In genomic region chr8:105258911-105259720, GRCm38 (mm10) we compare ENCODE assay signal across 9 mouse cellular contexts. TPM values are rescaled to one million over a fixed set of nuclear protein-coding genes. Genes with fewer than 3 reads are reported as not detected.
A peak's percentile ranks its signal among the peaks of the same experiment; 100 is the strongest.
DNase-seq lines count a peak whose midpoint lies in the region; ATAC-seq and TF ChIP-seq lines count a peak whose summit lies in the region.
"Had no signal": no experiment of that assay in that cellular context is flagged by ENCODE, and none has a peak within 500 bp of the region (broad histone marks: within the 10 kb centered on the region; RNA-seq: fewer than 3 reads in every experiment).

No protein-coding gene starts in this region.

- H3K27ac ChIP-seq in heart, embryonic 12.5 days (ENCODE audit: poor library complexity, severe bottlenecking): no peak overlapping the region
- H3K27ac ChIP-seq in bone marrow, adult 2 months (ENCODE audit: control insufficient read depth, insufficient read depth, low read depth, low read length, poor library complexity): no peak overlapping the region
- H3K27ac ChIP-seq in forebrain, embryonic 10.5 days: no peak overlapping the region
- no peak overlapping the region for H3K27ac ChIP-seq in limb, embryonic 13.5 days
- H3K27ac ChIP-seq in midbrain, embryonic 15.5 days: no peak overlapping the region

- H3K9ac ChIP-seq in heart, embryonic 12.5 days: peak overlapping the region; percentile 19; the same call in 1 of the 2 replicates
- peak overlapping the region; percentile 55 for H3K9ac ChIP-seq in limb, embryonic 13.5 days
- peak overlapping the region; percentile 3; the same call in 1 of the 2 replicates for H3K9ac ChIP-seq in midbrain, embryonic 15.5 days

- DNase-seq in heart, adult 8-10 months (ENCODE audit: low spot score): no peak
- DNase-seq in forebrain, embryonic 10.5 days (ENCODE audit: extremely low spot score, low spot score): peak; percentile 69
- no peak for DNase-seq in gastrocnemius, adult 8-10 months (ENCODE audit: low spot score in 2 of 2)
- no peak for DNase-seq in gastrocnemius, postnatal 14 days

- intact Hi-C loops in gastrocnemius, postnatal 14 days (cut with DNase I; ENCODE audit: low total_unique reads): no loop called here

- ATAC-seq in heart, embryonic 12.5 days (ENCODE audit: insufficient number of reproducible peaks, low FRiP score): no peak
- ATAC-seq in limb, embryonic 13.5 days (ENCODE audit: low FRiP score, low read depth): peak; percentile 2; the same call in 1 of the 2 replicates
- peak; percentile 46 for ATAC-seq in midbrain, embryonic 15.5 days (replicated peaks)
- ATAC-seq: Patski had no signal

- no peak for TF ChIP-seq POLR2A in bone marrow, adult 2 months (IDR thresholded peaks at IDR 0.05; ENCODE audit: borderline replicate concordance, control insufficient read depth, low read depth, low read length)

- peak overlapping the region; percentile 86 for H3K4me2 ChIP-seq in heart, embryonic 12.5 days
- H3K4me2 ChIP-seq in limb, embryonic 13.5 days (replicated peaks): peak overlapping the region; percentile 73
- H3K4me2 ChIP-seq in midbrain, embryonic 15.5 days: peak overlapping the region; percentile 61

- peaks cover 31% of the 10 kb centered on the region for H3K4me1 ChIP-seq in heart, embryonic 12.5 days (replicated peaks)
- peaks cover 11% of the 10 kb centered on the region for H3K4me1 ChIP-seq in bone marrow, adult 2 months (ENCODE audit: control insufficient read depth, insufficient read depth, low read length)
- peaks cover 34% of the 10 kb centered on the region for H3K4me1 ChIP-seq in forebrain, embryonic 10.5 days
- peaks cover 26% of the 10 kb centered on the region for H3K4me1 ChIP-seq in limb, embryonic 13.5 days
- peaks cover 28% of the 10 kb centered on the region for H3K4me1 ChIP-seq in midbrain, embryonic 15.5 days

- peaks cover 72% of the 10 kb centered on the region for H3K27me3 ChIP-seq in heart, embryonic 12.5 days (replicated peaks)
- H3K27me3 ChIP-seq in forebrain, embryonic 10.5 days (ENCODE audit: poor library complexity, severe bottlenecking): peaks cover 98% of the 10 kb centered on the region
- peaks cover 80% of the 10 kb centered on the region for H3K27me3 ChIP-seq in limb, embryonic 13.5 days
- peaks cover 75% of the 10 kb centered on the region for H3K27me3 ChIP-seq in midbrain, embryonic 15.5 days (replicated peaks)
- H3K27me3 ChIP-seq: Patski had no signal

- no peaks in the 10 kb centered on the region for H3K36me3 ChIP-seq in heart, embryonic 12.5 days
- H3K36me3 ChIP-seq in forebrain, embryonic 10.5 days (replicated peaks): no peaks in the 10 kb centered on the region
- no peaks in the 10 kb centered on the region for H3K36me3 ChIP-seq in limb, embryonic 13.5 days
- H3K36me3 ChIP-seq in midbrain, embryonic 15.5 days (replicated peaks): no peaks in the 10 kb centered on the region

- H3K4me3 ChIP-seq in heart, embryonic 12.5 days: peak overlapping the region; percentile 45
- peak overlapping the region; percentile 39 for H3K4me3 ChIP-seq in bone marrow, adult 2 months (replicated peaks; ENCODE audit: control insufficient read depth, low read depth, low read length)
- peak overlapping the region; percentile 52 for H3K4me3 ChIP-seq in forebrain, embryonic 10.5 days
- H3K4me3 ChIP-seq in limb, embryonic 13.5 days: peak overlapping the region; percentile 44
- H3K4me3 ChIP-seq in midbrain, embryonic 15.5 days: peak overlapping the region; percentile 35

- H3K9me3 ChIP-seq in heart, embryonic 12.5 days (replicated peaks): 0 out of 2 replicates have a peak, but pooled peaks cover 4% of the 10 kb centered on the region
- H3K9me3 ChIP-seq in forebrain, embryonic 10.5 days: peaks cover 6% of the 10 kb centered on the region; the same call in 1 of the 2 replicates
- peaks cover 5% of the 10 kb centered on the region; the same call in 1 of the 2 replicates for H3K9me3 ChIP-seq in limb, embryonic 13.5 days
- H3K9me3 ChIP-seq in midbrain, embryonic 15.5 days: no peaks in the 10 kb centered on the region

- no peak for TF ChIP-seq CTCF in bone marrow, adult 2 months (IDR thresholded peaks at IDR 0.05; ENCODE audit: control insufficient read depth, insufficient read depth, low read length)

- WGBS in heart, embryonic 12.5 days: 4% methylated on average over 55 of the region's 55 CpGs
- WGBS in bone marrow, adult 2 months: 51% methylated on average over 55 of the region's 55 CpGs
- WGBS in forebrain, embryonic 10.5 days: 2% methylated on average over 55 of the region's 55 CpGs
- WGBS in limb, embryonic 13.5 days: 3% methylated on average over 55 of the region's 55 CpGs
- WGBS in midbrain, embryonic 15.5 days: 3% methylated on average over 55 of the region's 55 CpGs

RNA-seq across cellular contexts. Expression of gene B3gnt9, which starts 4.2 kb away (rescaled TPM):
- polyA plus RNA-seq in heart, embryonic 12.5 days (2016; fragmentation: Nextera tagmentation; extraction: Ambion mirVana): 10.2 and 10.8 TPM in 2 replicates
- 1 to 10 TPM; 2.5 to 3.8 (median 3.4) TPM for total RNA-seq in heart, adult 8-10 months (2022)
- 0.82 TPM in 1 of 2 replicates, not detected in the other for polyA plus RNA-seq in bone marrow, adult 2 months (2011; ENCODE audit: insufficient read depth, insufficient read length, low replicate concordance, missing spikeins)
- polyA plus RNA-seq in forebrain, embryonic 10.5 days (2016; fragmentation: Nextera tagmentation; extraction: Ambion mirVana): 1.4 and 2.1 TPM in 2 replicates
- 24.7 and 25.4 TPM in 2 replicates for polyA plus RNA-seq in limb, embryonic 13.5 days (2015; fragmentation: Nextera tagmentation; extraction: Ambion mirVana)
- 8.1 TPM in 2 replicates for polyA plus RNA-seq in midbrain, embryonic 15.5 days (2015; fragmentation: Nextera tagmentation; extraction: Ambion mirVana)
- total RNA-seq in gastrocnemius, adult 8-10 months (2022): 1 to 10 TPM; 1.1 to 1.7 (median 1.4) TPM
- total RNA-seq in gastrocnemius, postnatal 14 days (2021): 1 to 10 TPM; 5.1 to 6.1 TPM

RNA-seq across cellular contexts. Expression of gene Tradd, which starts 5.3 kb away (rescaled TPM):
- polyA plus RNA-seq in heart, embryonic 12.5 days (2016; fragmentation: Nextera tagmentation; extraction: Ambion mirVana): 16.0 and 16.6 TPM in 2 replicates
- total RNA-seq in heart, adult 8-10 months (2022): 1 to 10 TPM; 3.7 to 5.7 (median 5.2) TPM
- polyA plus RNA-seq in bone marrow, adult 2 months (2011; ENCODE audit: insufficient read depth, insufficient read length, low replicate concordance, missing spikeins): 11.3 and 12.0 TPM in 2 replicates
- polyA plus RNA-seq in forebrain, embryonic 10.5 days (2016; fragmentation: Nextera tagmentation; extraction: Ambion mirVana): 13.4 and 13.9 TPM in 2 replicates
- polyA plus RNA-seq in limb, embryonic 13.5 days (2015; fragmentation: Nextera tagmentation; extraction: Ambion mirVana): 20.1 and 23.2 TPM in 2 replicates
- 13.5 and 13.6 TPM in 2 replicates for polyA plus RNA-seq in midbrain, embryonic 15.5 days (2015; fragmentation: Nextera tagmentation; extraction: Ambion mirVana)
- total RNA-seq in gastrocnemius, adult 8-10 months (2022): 1 to 10 TPM; 2.3 to 4.2 (median 3.1) TPM
- total RNA-seq in gastrocnemius, postnatal 14 days (2021): 1 to 10 TPM; 2.8 to 3.9 TPM

RNA-seq across cellular contexts. Expression of gene Fbxl8, which starts 5.3 kb away (rescaled TPM):
- 2.2 and 2.6 TPM in 2 replicates for polyA plus RNA-seq in heart, embryonic 12.5 days (2016; fragmentation: Nextera tagmentation; extraction: Ambion mirVana)
- total RNA-seq in heart, adult 8-10 months (2022): 1 to 10 TPM; 2.0 to 2.6 (median 2.5) TPM
- polyA plus RNA-seq in bone marrow, adult 2 months (2011; ENCODE audit: insufficient read depth, insufficient read length, low replicate concordance, missing spikeins): 0.50 and 3.7 TPM in 2 replicates
- polyA plus RNA-seq in forebrain, embryonic 10.5 days (2016; fragmentation: Nextera tagmentation; extraction: Ambion mirVana): 0.55 and 0.91 TPM in 2 replicates
- 2.6 and 2.8 TPM in 2 replicates for polyA plus RNA-seq in limb, embryonic 13.5 days (2015; fragmentation: Nextera tagmentation; extraction: Ambion mirVana)
- polyA plus RNA-seq in midbrain, embryonic 15.5 days (2015; fragmentation: Nextera tagmentation; extraction: Ambion mirVana): 0.99 and 1.3 TPM in 2 replicates
- total RNA-seq in gastrocnemius, adult 8-10 months (2022): 1 to 10 TPM in 2 of 4 experiments, under 1 TPM in 2; 0.36 to 1.3 (median 0.94) TPM
- 1 to 10 TPM; 1.3 TPM for total RNA-seq in gastrocnemius, postnatal 14 days (2021)

RNA-seq across cellular contexts. Expression of gene Hsf4, which starts 10.5 kb away (rescaled TPM):
- not detected in 2 replicates for polyA plus RNA-seq in heart, embryonic 12.5 days (2016; fragmentation: Nextera tagmentation; extraction: Ambion mirVana)
- 1 to 10 TPM; 3.3 to 5.0 (median 4.5) TPM for total RNA-seq in heart, adult 8-10 months (2022)
- 0.95 TPM in 1 of 2 replicates, not detected in the other for polyA plus RNA-seq in bone marrow, adult 2 months (2011; ENCODE audit: insufficient read depth, insufficient read length, low replicate concordance, missing spikeins)
- not detected in 2 replicates for polyA plus RNA-seq in forebrain, embryonic 10.5 days (2016; fragmentation: Nextera tagmentation; extraction: Ambion mirVana)
- polyA plus RNA-seq in limb, embryonic 13.5 days (2015; fragmentation: Nextera tagmentation; extraction: Ambion mirVana): 0.11 and 0.19 TPM in 2 replicates
- polyA plus RNA-seq in midbrain, embryonic 15.5 days (2015; fragmentation: Nextera tagmentation; extraction: Ambion mirVana): 0.25 and 0.42 TPM in 2 replicates
- 10 to 100 TPM in 2 of 4 experiments, 1 to 10 TPM in 2; 8.8 to 12.6 (median 10.9) TPM for total RNA-seq in gastrocnemius, adult 8-10 months (2022)
- 1 to 10 TPM in 1 of 2 experiments, under 1 TPM in 1; 0.95 to 1.4 TPM for total RNA-seq in gastrocnemius, postnatal 14 days (2021)

RNA-seq across cellular contexts. Expression of gene Nol3, which starts 16.8 kb away (rescaled TPM):
- polyA plus RNA-seq in heart, embryonic 12.5 days (2016; fragmentation: Nextera tagmentation; extraction: Ambion mirVana): 1.8 and 2.1 TPM in 2 replicates
- 10 to 100 TPM; 23.7 to 28.3 (median 27.1) TPM for total RNA-seq in heart, adult 8-10 months (2022)
- 0.70 TPM in 1 of 2 replicates, not detected in the other for polyA plus RNA-seq in bone marrow, adult 2 months (2011; ENCODE audit: insufficient read depth, insufficient read length, low replicate concordance, missing spikeins)
- polyA plus RNA-seq in forebrain, embryonic 10.5 days (2016; fragmentation: Nextera tagmentation; extraction: Ambion mirVana): 0.57 and 0.99 TPM in 2 replicates
- 2.7 and 3.1 TPM in 2 replicates for polyA plus RNA-seq in limb, embryonic 13.5 days (2015; fragmentation: Nextera tagmentation; extraction: Ambion mirVana)
- 4.0 and 4.5 TPM in 2 replicates for polyA plus RNA-seq in midbrain, embryonic 15.5 days (2015; fragmentation: Nextera tagmentation; extraction: Ambion mirVana)
- 10 to 100 TPM; 30.0 to 40.5 (median 34.4) TPM for total RNA-seq in gastrocnemius, adult 8-10 months (2022)
- 10 to 100 TPM; 24.1 to 27.3 TPM for total RNA-seq in gastrocnemius, postnatal 14 days (2021)

Comparison
In these comparisons a context has a peak if more than half of its experiments do, and no peak if none do; other contexts are left out.
1. H3K9ac ChIP-seq: peak in every context shown above with its lines; median percentile 55 in limb, embryonic 13.5 days; 19 in heart, embryonic 12.5 days; 3 in midbrain, embryonic 15.5 days.